Mouse (Mus musculus): ENCODE results near the gene Dpf3. TPM values are rescaled to one million over a fixed set of nuclear protein-coding genes. Genes with fewer than 3 reads are reported as not detected.

Dpf3 gene
- polyA plus RNA-seq, 1 experiment from 2014 or later: 10.5 TPM

DNA sequence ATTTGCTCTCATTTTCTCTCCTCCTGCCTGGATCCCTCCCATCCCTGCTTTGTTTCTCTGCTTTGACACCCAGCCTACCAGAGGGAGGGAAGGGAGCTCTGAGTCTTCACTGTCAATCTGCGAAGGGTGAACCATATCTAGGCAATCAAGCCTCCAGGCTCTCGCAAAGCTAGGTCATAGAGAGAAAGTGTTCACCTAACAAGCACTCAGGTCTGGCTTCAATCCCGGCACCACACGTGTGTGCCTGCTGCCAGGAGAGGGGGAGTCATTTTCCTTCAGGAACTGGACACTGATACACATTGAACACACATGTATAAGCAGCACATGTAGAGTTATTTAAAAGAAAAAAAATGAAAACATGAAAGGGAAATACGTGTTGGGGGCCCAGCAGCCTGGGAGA is 254.6 kb downstream of the Dpf3 start:
- DNase-seq (ENCODE audit: low spot score): no peak
- Histone ChIP-seq H3K27me3 (ENCODE audit: insufficient read depth, poor library complexity, severe bottlenecking) (no peaks in the 10 kb centered on the region), H3K4me3 (no peak overlapping the region), H3K4me1 (replicated peaks) (peaks cover 18% of the 10 kb centered on the region), H3K27ac (no peak overlapping the region), H3K9me3 (peaks cover 6% of the 10 kb centered on the region; the same call in 1 of the 2 replicates), H3K36me3 (no peaks in the 10 kb centered on the region)
- WGBS: 78% methylated on average over 5 of the region's 5 CpGs

DNA sequence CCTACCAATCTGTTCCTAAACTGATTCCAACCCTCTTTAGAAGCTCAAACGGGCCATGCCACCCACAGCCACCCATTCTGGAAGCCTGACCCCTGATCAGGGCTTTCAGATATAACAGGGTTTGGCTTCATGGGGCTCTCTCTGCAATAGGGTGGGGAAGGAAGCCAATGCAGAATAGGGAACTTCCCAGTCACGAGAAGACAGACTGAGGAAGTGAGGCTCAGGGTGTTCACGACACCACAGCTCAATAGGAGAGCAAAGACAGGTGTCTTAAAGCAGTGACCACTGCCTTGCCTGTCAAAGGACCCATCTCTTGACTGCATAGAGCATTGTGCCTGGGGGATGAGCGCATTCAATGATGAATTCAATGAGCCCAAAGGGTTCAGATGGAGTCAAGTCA is 256.3 kb downstream of the Dpf3 start:
- Histone ChIP-seq H3K4me1 (replicated peaks) (peaks cover 34% of the 10 kb centered on the region), H3K36me3 (no peaks in the 10 kb centered on the region), H3K27me3 (ENCODE audit: insufficient read depth, poor library complexity, severe bottlenecking) (no peaks in the 10 kb centered on the region), H3K4me3 (no peak overlapping the region), H3K27ac (no peak overlapping the region), H3K9me3 (peaks cover 6% of the 10 kb centered on the region; the same call in 1 of the 2 replicates)
- WGBS: 87% methylated on average over 4 of the region's 4 CpGs
- DNase-seq (ENCODE audit: low spot score): no peak

DNA sequence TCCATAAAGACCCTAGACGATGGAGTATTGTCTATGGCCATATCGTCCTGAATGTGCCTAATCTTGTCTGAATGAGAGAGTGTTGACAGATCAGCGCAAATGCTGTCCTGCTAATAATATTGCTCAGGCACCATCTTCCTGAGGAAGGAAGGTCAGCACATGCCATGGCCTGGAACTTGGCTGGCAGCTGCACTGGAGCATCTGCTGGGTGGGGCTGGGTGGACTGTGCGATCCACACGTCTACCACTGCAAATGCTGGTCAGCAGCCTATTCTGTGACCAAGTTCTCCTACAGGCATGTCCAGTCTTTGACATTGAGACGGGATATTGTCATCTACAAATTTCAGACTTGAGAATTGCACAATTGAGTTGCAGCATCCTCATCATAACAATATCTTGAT is 257.8 kb downstream of the Dpf3 start:
- H3K4me1 ChIP-seq (replicated peaks): peaks cover 37% of the 10 kb centered on the region
- no peak overlapping the region for H3K27ac ChIP-seq
- H3K4me3 ChIP-seq: no peak overlapping the region
- H3K9me3 ChIP-seq: peaks cover 6% of the 10 kb centered on the region; the same call in 1 of the 2 replicates
- WGBS: 89% methylated on average over 6 of the region's 6 CpGs
- H3K27me3 ChIP-seq (ENCODE audit: insufficient read depth, poor library complexity, severe bottlenecking): no peaks in the 10 kb centered on the region
- no peak for DNase-seq (ENCODE audit: low spot score)
- H3K36me3 ChIP-seq: no peaks in the 10 kb centered on the region

DNA sequence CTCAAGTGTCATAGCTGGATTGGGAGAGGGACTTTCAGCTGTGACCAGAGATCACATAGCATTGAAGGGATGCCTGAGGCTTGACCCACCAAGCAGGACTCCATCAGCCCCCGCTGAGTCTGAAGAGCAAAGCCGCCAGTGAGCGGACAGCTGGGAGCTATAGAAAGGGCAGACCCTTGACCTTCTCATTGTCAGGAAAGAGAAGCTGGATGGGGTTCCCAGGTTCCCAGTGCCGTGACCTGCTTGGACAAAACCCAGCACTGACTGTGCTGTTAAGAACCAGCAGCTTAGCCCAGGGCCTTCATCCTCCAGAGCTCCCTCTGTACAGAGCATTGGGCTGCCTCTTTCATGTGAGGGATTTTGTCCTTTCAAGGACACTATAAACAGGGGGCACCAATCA is 260.5 kb downstream of the Dpf3 start:
- WGBS: 13% methylated on average over 4 of the region's 4 CpGs
- peak; percentile 38 for DNase-seq (ENCODE audit: low spot score)

DNA sequence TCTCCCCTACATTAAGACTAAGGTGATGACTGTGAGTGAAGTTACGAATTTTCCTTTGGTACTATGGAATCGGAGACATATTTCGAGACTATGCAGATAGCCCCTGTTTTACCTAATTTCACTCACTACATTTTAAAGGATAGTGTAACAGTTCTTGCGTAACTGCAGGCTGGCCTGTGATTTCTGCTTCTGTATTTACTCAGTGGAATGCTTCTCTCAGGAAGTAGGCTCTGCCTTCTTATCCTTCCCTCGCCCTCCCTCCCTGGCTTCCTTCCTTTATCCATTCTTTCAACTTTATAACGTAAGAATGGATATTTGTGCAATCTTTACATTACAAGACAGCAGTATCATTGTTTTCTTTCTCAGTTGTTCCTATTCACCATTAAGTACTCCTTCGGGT is 266.6 kb downstream of the Dpf3 start:
- H3K4me3 ChIP-seq: no peak overlapping the region
- no peaks in the 10 kb centered on the region for H3K36me3 ChIP-seq
- no peak overlapping the region for H3K27ac ChIP-seq
- H3K4me1 ChIP-seq (replicated peaks): no peaks in the 10 kb centered on the region
- WGBS: 83% methylated on average over 7 of the region's 7 CpGs
- no peaks in the 10 kb centered on the region for H3K27me3 ChIP-seq (ENCODE audit: insufficient read depth, poor library complexity, severe bottlenecking)
- no peaks in the 10 kb centered on the region for H3K9me3 ChIP-seq
- no peak for DNase-seq (ENCODE audit: low spot score)

More for the DNA sequence above, 260.5 kb downstream of the Dpf3 start:
- Histone ChIP-seq H3K27me3 (ENCODE audit: insufficient read depth, poor library complexity, severe bottlenecking) (no peaks in the 10 kb centered on the region), H3K27ac (peak overlapping the region; percentile 73), H3K4me3 (no peak overlapping the region), H3K4me1 (replicated peaks) (peaks cover 24% of the 10 kb centered on the region), H3K9me3 (peaks cover 6% of the 10 kb centered on the region; the same call in 1 of the 2 replicates), H3K36me3 (no peaks in the 10 kb centered on the region)

DNA sequence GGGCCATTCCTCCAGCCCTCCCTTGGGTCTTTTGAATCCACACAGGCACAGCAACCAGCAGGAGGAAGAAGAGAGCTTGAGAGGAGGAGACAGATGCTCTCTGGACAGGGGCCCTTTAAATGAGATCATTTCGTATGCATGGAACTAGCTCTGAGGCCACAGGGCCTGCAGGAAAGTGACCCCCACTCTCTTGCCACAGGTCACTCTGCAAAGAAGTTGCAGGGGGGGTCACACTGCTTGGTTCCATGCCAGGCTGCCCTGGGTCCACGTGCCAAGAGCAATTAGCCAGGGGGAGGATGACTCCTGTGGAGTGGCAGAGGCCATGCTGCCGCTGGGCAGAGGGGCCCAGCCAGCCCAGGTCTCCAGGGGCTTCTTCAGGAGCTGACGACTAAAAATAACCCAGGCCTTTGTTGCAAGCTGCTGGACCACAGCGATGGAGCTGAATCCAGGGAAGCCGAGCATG is 273.6 kb downstream of the Dpf3 start:
- DNase-seq (ENCODE audit: low spot score): peak; percentile 60
- Histone ChIP-seq H3K36me3 (no peaks in the 10 kb centered on the region), H3K27ac (peak overlapping the region; percentile 79), H3K4me1 (replicated peaks) (peaks cover 44% of the 10 kb centered on the region), H3K9me3 (no peaks in the 10 kb centered on the region), H3K27me3 (ENCODE audit: insufficient read depth, poor library complexity, severe bottlenecking) (no peaks in the 10 kb centered on the region), H3K4me3 (no peak overlapping the region)
- WGBS: 13% methylated on average over 6 of the region's 6 CpGs

DNA sequence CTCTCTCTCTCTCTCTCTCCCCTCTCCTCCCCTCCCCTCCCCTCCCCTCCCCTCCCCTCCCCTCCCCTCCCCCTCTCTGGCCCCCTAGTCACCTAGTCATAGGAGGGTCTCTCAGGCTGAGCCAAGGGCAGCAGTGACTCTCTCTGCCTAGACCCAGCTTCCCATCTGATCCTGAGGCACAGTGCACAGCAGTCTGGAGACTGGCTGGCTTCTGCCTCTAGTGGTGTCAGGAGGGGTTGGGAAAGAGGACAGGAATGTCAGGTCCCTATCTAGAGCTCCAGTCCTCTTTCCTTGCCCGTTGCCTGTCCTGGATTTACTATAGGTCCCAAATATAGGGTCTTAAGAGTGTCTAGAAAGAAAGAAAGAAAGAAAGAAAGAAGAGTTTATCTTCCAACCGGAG is 275.5 kb downstream of the Dpf3 start:
- DNase-seq (ENCODE audit: low spot score): no peak
- Histone ChIP-seq H3K4me1 (replicated peaks) (peaks cover 55% of the 10 kb centered on the region), H3K27ac (no peak overlapping the region), H3K9me3 (no peaks in the 10 kb centered on the region), H3K27me3 (ENCODE audit: insufficient read depth, poor library complexity, severe bottlenecking) (0 out of 2 replicates have a peak, but pooled peaks cover 4% of the 10 kb centered on the region), H3K4me3 (no peak overlapping the region), H3K36me3 (no peaks in the 10 kb centered on the region)
- WGBS: 82% methylated on average over 2 of the region's 2 CpGs

DNA sequence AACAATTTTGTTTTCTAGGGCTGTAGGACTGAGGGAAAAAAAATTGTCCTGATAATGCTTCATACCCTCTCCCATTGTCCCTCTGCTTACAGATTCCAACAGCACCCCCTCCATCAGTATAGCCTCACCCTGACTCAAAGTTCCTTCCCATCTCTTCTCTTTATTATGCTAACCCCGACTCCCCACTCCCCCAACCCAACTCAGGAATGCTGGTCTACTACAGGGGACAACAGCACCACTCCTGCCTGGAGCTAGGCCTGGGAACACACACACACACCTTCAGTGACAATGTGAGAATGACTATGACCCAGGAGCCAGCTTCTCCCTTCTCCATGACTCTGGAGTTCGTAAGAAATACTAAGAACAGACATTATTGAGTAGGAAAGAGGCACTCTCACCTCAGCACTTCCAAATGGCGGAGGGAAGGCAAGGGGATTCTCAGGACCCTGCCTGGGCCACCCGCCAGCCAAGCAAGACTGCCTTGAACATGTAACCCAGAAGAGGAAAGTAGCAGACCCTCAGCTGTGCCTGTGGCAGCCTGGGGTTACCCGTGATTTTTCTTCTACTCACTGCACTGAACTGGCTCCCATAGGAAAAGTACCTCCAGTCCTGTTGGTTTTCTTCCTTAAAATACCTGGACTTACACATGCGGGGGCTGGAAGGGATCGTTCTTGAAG is 276.2 kb downstream of the Dpf3 start:
- WGBS: 75% methylated on average over 7 of the region's 7 CpGs
- no peak for DNase-seq (ENCODE audit: low spot score)

DNA sequence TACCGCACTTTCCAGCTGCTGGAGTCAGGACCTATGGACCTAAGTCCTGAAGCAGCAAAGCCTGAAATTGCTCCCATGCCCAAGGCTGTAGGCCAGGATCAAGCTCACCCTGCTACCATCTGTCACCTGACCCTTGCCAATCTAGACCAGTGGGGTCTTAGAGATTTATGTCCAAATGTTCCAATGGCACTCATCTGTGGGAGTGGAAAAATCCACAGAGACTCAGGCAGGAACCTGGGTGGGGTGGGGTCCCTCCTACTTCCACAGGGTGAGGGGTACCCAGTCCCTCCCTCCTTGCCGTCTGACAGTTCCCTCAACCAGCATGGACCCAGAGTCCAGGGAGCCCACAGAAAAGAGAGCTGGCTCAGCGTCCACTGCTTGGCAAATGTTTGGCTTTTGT is 276.8 kb downstream of the Dpf3 start:
- Histone ChIP-seq H3K27ac (no peak overlapping the region), H3K4me3 (no peak overlapping the region), H3K36me3 (no peaks in the 10 kb centered on the region), H3K9me3 (no peaks in the 10 kb centered on the region), H3K27me3 (ENCODE audit: insufficient read depth, poor library complexity, severe bottlenecking) (0 out of 2 replicates have a peak, but pooled peaks cover 4% of the 10 kb centered on the region), H3K4me1 (replicated peaks) (peaks cover 55% of the 10 kb centered on the region)
- DNase-seq (ENCODE audit: low spot score): no peak
- WGBS: 73% methylated on average over 3 of the region's 3 CpGs

More for the DNA sequence above, 276.2 kb downstream of the Dpf3 start:
- no peak overlapping the region for H3K4me3 ChIP-seq
- H3K4me1 ChIP-seq (replicated peaks): peaks cover 55% of the 10 kb centered on the region
- 0 out of 2 replicates have a peak, but pooled peaks cover 4% of the 10 kb centered on the region for H3K27me3 ChIP-seq (ENCODE audit: insufficient read depth, poor library complexity, severe bottlenecking)
- peak overlapping the region; percentile 2; the same call in 1 of the 2 replicates for H3K27ac ChIP-seq
- no peaks in the 10 kb centered on the region for H3K36me3 ChIP-seq
- no peaks in the 10 kb centered on the region for H3K9me3 ChIP-seq

DNA sequence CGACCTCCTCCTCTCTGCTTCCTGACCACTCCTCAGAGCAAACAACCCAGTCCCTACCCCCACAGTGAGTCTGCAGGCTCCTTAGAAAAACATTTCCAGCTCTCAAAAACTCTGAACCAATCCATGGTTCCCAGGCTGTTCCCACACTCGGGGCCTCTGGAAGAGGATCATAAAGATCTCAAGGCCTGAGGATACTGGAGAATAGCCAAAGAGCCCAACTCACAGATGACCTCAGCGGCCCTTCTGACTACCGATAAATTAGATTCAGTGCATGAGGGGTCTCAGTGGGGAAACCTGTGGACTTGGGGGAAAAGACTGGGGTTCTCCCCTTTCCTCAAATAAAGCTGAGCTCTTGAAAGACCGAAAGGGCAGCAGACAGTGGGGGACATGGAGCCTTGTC is 277.2 kb downstream of the Dpf3 start:
- no peak for DNase-seq (ENCODE audit: low spot score)
- 65% methylated on average over 5 of the region's 5 CpGs for WGBS
- 0 out of 2 replicates have a peak, but pooled peaks cover 4% of the 10 kb centered on the region for H3K27me3 ChIP-seq (ENCODE audit: insufficient read depth, poor library complexity, severe bottlenecking)
- peaks cover 55% of the 10 kb centered on the region for H3K4me1 ChIP-seq (replicated peaks)
- H3K27ac ChIP-seq: no peak overlapping the region
- H3K36me3 ChIP-seq: no peaks in the 10 kb centered on the region
- no peak overlapping the region for H3K4me3 ChIP-seq
- H3K9me3 ChIP-seq: no peaks in the 10 kb centered on the region

DNA sequence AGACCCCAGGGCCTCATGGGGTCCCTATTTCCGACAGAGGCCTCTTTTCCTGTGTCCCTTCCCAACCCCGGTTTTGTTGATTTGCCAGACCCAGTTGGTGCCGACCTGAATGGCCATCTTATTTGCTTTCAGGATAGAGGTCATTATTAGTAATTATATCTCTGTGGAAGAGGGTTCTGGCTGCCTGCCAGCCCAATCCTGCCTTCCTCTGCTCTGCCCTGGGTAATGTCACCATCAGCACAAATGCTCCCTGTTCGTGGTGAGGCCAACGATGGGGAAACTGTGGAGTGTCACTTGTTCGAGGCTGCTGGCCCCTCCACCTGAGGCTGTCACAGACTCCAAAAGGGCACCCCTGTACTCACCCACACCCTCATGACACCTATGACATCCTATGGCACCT is 278.1 kb downstream of the Dpf3 start:
- H3K4me1 ChIP-seq (replicated peaks): peaks cover 54% of the 10 kb centered on the region
- WGBS: 60% methylated on average over 6 of the region's 6 CpGs
- no peaks in the 10 kb centered on the region for H3K9me3 ChIP-seq
- H3K27me3 ChIP-seq (ENCODE audit: insufficient read depth, poor library complexity, severe bottlenecking): 0 out of 2 replicates have a peak, but pooled peaks cover 4% of the 10 kb centered on the region
- no peak for DNase-seq (ENCODE audit: low spot score)
- H3K27ac ChIP-seq: no peak overlapping the region
- no peaks in the 10 kb centered on the region for H3K36me3 ChIP-seq
- H3K4me3 ChIP-seq: no peak overlapping the region

DNA sequence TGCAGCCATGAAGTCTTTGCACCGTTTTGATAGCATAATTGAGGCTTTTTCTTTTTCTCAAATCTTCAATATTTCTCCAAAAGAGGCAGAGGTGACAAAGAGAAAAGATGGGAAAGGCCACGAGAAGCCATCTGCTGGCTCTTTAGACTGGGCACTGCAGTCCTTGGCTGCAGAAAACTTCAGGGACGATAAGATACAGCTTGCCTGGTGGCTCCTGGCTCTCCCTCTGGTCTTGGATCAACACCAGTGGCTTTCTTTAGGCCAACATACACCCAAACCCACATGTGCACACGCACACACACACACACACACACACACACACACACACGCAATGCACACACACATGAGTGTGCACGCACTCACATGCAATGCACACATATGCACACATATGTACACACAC is 278.7 kb downstream of the Dpf3 start:
- 62% methylated on average over 6 of the region's 6 CpGs for WGBS

DNA sequence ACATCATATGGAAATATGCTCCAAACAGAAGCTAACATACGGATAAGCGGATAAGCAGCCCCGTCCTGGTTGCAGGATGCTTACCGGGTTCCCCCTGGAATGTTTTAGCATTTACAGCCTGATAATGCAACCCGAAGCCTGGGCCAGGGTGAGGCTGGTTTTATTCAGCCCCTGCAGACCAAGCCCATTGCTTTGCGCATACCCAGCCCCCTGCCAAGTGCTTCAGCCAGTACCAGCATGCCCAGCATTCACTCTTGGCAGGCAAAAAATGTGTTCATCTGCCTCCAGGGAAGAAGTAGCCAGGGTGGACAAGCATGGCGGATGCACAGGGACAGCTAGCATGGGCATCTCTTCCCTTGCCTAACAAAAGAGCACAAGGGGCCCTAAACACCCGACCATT is 279.5 kb downstream of the Dpf3 start:
- no peak overlapping the region for H3K4me3 ChIP-seq
- no peaks in the 10 kb centered on the region for H3K36me3 ChIP-seq
- no peaks in the 10 kb centered on the region for H3K9me3 ChIP-seq
- H3K27ac ChIP-seq: 0 out of 2 replicates have a peak overlapping the region, but pooled peaks have one; percentile 45
- DNase-seq (ENCODE audit: low spot score): no peak
- 0 out of 2 replicates have a peak, but pooled peaks cover 4% of the 10 kb centered on the region for H3K27me3 ChIP-seq (ENCODE audit: insufficient read depth, poor library complexity, severe bottlenecking)
- 63% methylated on average over 8 of the region's 8 CpGs for WGBS
- H3K4me1 ChIP-seq (replicated peaks): peaks cover 47% of the 10 kb centered on the region

More for the DNA sequence above, 278.7 kb downstream of the Dpf3 start:
- 0 out of 2 replicates have a peak, but pooled peaks cover 4% of the 10 kb centered on the region for H3K27me3 ChIP-seq (ENCODE audit: insufficient read depth, poor library complexity, severe bottlenecking)
- H3K9me3 ChIP-seq: no peaks in the 10 kb centered on the region
- H3K4me3 ChIP-seq: no peak overlapping the region
- no peak for DNase-seq (ENCODE audit: low spot score)
- no peaks in the 10 kb centered on the region for H3K36me3 ChIP-seq
- H3K4me1 ChIP-seq (replicated peaks): peaks cover 54% of the 10 kb centered on the region
- H3K27ac ChIP-seq: no peak overlapping the region

All from hindbrain, embryonic 10.5 days (tissue).